Mouse (Mus musculus) gonadal fat pad, adult 2 months (tissue): Measurements from ENCODE around the gene Hnrnpl. TPM values are rescaled to one million over a fixed set of nuclear protein-coding genes. Genes with fewer than 3 reads are reported as not detected.
A peak's percentile ranks its signal among the peaks of the same experiment; 100 is the strongest.

ENCODE experiments used
- DNase-seq: peaks from one replicate; pipeline ENCODE4 v3.0.0-alpha.2; 2012; ENCODE audit warnings: low read depth
- polyA plus RNA-seq: library from polyadenylated mRNA; depleted of rRNA; stranded (reverse); fragments of >200 nt; gene quantifications from 2 replicates; pipeline ENCODE4 v1.2.3, GENCODE M21; 2012

Gene Hnrnpl
- polyA plus RNA-seq, 1 experiment = 302 TPM

DNA sequence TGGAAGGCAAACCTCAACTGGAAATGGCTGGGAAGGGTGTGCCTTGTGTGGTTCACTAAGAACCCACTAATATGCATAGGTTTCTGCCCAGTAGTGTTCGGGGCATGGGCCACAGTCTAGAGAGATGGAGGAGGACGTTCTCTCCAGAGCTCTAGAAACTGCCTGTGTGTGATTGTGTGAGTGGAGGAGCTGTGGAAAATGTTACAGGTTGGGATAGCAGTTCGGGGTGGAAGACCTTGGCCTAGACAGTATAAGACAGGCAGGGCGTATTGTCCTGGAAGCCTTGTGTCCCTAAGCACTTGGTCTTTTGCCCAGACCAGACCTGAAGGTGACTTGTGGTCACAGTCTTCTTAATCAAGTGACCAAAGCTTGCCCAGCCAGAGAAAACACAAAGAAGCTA is 4.1 kb downstream of the Hnrnpl start:
- no peak for DNase-seq

DNA sequence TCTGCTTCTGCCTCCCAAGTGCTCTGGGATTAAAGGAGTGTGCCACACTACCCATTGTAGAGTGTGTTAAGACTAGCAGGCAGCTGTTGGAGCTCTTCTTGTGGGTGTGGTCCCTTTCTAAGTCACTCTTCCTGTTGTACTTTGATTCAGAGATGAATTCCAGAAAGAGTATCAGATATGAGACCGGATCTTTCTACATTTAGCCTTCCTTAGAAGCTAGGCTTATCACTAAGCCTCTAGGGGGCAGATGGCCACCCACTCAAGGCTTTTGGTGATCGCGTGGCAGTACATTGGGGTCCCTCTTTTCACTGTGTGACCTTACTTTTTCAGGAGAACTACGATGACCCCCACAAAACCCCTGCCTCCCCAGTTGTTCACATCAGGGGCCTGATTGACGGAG is 4.6 kb downstream of the Hnrnpl start:
- no peak for DNase-seq

DNA sequence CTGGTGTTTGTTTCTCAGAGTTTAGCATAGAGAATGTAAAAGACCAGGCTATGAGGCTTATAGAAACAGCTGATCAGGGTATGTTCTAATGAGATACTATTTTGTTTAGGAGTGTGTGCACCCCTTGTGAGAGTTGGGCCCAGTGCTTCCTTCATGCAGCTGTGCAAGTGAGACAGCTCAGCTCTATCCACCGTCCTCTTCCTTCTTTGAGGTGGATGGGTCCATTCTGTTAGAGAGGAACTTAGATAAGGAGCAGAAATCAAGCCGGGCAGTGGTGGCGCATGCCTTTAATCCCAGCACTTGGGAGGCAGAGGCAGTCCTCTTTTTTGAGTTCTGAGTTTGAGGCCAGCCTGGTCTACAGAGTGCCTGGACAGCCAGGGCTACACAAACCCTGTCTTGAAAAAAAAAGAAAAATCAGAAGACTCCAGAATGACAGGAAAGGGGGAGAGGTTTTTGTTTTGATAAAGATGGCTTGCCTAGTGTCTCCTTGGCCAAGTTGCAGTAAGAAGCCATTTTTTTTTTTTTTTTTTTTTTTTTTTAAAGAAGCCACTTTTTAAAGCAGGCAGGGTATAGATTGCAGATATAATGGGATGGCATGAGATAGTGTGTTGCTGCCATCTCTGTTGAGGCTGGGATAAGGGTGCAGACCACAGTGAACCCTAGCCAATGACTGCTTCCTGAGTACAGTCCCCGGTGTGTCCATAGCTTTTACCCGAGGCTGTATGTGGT is 6.1 kb downstream of the Hnrnpl start:
- no peak for DNase-seq

DNA sequence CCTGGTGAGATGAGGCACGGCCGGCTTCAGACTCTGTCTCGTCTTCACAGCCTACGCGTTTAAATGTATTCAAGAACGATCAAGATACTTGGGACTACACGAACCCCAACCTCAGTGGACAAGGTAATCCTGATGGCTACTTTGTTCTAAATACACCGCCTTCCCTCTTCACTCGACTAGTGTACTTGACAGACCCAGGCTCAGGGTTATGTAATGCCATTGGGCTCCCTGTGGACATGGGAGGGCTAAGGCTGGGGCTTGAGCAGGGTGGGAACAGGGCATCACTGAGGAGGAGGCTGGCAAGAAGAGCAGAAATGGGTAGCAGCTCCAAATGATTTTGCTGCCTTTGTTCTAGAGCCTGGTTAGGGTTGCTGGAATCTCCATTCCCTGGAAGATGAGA is 6.9 kb downstream of the Hnrnpl start:
- DNase-seq = no peak

DNA sequence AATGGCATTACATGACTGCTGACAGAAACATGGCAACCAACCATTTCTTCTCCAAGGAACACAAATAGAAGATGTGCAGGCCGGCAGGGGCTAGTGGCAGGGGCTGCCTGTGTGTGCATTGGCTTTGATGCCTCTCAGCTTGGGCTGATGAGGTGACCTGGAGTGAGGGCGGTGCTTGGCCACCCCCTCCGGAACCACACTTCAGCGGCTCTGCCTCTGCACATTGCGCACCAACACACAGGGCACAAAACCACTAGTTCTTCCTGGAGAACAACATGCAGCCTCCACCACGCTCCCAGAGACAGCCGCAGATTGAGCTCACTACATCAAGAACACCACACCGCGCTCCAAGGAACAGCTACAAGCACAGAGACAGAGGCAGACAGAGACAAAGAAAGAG is 7.9 kb downstream of the Hnrnpl start:
- no peak for DNase-seq

DNA sequence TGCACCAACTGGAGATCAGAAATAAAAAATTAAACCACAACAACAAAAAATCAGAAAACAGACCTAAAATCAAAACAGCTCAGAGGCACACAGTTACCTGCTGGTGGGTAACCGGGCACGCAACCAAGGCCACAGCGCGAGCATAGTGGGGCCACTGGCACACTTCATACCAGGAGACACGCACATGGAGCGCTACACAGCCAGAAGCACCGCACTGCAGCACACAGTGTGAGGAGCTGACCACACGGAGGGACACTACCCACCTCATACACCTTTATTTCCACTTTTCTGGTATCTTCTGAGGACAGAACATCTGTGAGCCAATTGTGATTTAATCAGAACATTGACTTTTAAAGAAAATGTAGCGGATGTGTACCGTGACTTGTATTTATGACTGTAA is 8.6 kb downstream of the Hnrnpl start:
- DNase-seq = no peak

DNA sequence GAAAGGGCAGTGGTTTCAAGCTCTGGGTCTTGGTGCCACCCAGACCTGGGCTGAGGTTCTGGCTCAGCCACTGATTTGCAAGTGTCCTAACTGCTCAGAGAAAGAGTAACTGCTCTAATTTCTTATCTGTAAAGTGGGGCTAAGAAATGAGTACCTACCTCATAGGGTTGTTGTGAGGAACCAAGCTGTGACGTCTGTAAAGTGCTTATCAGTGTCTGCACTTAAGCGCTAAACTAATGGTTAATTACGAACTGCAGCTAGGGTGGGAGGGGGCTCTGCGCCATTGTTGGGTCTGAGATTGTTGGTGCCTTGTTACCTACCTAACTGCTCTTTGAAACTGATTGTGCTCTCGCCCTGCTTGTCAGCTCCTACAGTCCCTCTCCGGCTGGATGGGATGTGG is 9.2 kb downstream of the Hnrnpl start:
- DNase-seq = no peak

DNA sequence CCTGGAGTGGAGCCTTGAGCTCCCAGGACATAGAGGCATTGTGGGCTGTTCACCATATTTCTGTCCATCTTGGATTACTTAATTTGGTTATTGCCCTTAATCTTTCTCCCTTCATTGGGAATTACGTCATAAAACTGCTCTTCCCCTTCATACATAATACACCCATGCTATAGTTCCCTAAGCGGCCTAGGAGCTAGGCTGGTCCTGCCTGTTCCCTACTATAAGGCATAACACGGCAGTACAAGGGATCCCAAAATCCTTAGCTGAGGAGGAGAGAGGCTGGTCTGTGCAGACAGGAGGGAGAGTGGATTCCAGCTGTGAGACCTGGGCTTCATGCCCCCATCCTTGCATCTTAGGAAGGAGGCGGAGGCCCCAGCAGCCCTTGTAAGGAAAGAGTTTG is 9.6 kb downstream of the Hnrnpl start:
- no peak for DNase-seq

DNA sequence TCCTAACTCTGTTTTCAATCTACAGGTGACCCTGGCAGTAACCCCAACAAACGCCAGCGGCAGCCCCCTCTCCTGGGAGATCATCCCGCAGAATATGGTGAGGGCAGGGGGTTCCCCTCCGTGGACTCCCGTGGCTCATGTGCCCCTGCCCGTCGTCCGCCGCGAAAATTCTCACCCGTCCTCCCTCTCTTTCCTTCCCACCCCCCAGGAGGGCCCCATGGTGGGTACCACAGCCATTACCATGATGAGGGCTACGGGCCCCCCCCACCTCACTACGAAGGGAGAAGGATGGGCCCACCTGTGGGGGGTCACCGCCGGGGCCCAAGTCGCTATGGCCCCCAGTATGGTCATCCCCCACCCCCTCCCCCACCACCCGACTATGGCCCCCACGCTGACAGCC is 10.1 kb downstream of the Hnrnpl start:
- no peak for DNase-seq

DNA sequence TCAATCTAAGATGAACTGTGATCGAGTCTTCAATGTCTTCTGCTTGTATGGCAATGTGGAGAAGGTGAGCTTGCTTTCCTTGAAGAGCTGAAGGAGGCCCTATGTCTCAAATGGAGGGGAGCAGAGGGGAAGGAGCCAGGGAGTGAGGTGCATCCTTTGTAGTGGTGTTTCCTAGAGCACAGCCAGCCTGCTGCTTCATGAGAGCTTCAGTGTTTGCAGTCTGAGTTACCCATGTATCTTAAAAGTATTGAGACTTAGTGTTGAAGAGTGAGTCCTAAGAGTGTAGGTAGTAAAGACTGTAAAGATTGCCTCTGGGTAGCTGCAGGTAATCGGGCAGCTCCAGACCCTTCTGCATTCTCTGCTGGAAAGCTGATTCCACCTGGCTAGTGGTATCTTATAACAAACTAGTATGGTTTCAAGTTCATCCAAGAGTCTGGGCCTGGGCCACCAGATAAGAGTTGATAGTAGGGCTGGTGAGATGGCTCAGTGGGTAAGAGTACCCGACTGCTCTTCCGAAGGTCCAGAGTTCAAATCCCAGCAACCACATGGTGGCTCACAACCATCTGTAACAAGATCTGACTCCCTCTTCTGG is 10.6 kb downstream of the Hnrnpl start:
- DNase-seq = no peak

DNA sequence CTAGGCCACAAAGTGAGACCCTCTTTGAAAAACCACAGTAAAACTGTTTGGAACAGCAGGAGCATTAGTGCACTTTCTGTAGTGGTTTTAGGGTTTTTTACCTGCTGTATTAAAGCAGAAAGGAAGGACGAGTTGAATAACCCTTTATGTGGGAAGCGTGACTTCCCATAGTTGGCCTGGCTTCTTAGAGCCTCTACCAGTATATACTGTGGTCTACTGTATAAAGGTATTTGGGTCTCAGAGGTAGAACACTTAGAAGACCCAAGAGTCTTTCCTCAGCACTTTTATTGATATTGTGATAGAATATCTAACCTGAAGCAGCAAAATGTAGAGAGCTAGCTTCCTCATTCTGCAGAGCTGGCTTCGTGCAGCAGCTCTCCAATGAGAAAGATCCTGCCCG is 11.2 kb downstream of the Hnrnpl start:
- no peak for DNase-seq

DNA sequence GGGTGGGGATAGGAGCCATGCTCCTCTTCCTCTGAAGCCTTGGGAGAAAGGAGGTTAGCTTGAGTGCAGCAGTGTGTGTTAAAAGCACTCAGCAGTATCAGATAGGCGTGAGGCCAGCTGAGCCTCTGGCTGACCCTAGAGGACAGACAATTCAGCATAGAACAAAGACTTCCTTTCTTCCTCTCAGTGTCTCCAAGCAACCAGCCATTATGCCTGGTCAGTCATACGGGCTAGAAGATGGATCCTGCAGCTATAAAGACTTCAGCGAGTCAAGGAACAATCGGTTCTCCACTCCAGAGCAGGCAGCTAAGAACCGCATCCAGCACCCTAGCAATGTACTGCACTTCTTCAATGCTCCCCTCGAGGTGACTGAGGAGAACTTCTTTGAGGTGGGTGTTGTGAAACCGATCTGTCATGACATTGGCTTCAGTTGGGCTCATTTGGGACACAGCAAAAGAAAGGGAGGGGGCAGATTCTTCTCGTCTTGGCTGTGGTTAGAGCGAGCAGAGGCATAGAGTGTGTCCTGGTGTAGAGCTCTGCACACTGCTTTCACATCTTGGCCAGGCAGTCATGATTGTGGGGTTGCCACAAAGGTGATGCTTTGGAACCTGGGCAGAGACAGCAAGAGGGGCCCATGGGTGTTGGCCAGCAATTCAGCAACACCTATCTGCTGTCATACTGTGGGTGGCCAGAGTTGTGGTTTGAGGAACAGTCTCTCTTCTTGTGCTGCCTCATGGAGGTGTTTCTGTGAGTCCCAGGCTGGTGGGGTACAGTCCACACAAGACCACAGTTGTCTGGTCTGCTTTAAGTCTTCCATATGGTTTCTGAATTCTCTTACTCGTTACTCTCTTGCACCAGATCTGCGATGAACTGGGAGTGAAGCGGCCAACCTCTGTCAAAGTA is 12.3 kb downstream of the Hnrnpl start:
- no peak for DNase-seq

DNA sequence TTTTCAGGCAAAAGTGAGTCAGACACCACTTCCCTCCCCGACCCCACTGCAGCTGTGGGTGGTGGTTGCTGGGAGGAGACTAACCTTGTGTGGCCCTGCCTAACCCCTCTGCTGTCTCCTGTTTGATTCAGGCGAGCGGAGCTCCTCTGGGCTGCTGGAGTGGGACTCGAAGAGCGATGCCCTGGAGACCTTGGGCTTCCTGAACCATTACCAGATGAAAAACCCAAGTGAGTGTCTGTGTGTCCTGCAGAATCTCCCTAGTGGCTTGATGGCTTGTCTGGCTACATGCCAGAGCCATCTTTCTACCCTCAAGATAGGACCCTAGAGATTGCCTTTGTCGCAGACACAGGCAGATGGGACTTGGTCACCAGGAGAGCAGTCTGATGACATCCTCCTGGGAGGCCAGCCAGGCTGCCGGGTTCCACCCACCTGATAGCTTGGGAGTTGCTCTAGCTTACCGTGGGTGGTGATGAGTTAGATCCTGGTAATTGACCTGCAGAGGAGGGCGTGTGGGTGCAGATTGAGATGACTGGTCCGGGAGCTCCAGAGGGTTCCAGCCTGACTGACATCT is 13.0 kb downstream of the Hnrnpl start:
- no peak for DNase-seq

DNA sequence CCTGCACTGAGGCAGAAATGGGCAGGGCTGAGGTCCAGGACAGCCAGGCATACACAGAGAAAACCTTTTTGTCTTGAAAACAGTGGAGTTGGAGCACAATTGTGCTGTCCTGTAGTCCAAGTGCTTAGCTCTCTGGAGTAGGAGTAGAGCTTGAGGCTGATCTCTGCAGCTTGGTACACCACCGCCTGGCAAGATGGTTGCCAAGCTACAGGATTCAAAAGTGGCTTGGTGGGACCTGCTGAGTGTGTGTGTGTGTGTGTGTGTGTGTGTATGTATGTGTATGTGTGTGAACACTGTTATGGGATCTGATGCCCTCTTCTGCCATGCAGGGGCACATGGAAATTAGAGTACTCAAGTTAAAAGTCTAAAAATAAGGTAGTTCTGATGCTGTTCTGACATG is 14.2 kb downstream of the Hnrnpl start:
- DNase-seq = no peak

DNA sequence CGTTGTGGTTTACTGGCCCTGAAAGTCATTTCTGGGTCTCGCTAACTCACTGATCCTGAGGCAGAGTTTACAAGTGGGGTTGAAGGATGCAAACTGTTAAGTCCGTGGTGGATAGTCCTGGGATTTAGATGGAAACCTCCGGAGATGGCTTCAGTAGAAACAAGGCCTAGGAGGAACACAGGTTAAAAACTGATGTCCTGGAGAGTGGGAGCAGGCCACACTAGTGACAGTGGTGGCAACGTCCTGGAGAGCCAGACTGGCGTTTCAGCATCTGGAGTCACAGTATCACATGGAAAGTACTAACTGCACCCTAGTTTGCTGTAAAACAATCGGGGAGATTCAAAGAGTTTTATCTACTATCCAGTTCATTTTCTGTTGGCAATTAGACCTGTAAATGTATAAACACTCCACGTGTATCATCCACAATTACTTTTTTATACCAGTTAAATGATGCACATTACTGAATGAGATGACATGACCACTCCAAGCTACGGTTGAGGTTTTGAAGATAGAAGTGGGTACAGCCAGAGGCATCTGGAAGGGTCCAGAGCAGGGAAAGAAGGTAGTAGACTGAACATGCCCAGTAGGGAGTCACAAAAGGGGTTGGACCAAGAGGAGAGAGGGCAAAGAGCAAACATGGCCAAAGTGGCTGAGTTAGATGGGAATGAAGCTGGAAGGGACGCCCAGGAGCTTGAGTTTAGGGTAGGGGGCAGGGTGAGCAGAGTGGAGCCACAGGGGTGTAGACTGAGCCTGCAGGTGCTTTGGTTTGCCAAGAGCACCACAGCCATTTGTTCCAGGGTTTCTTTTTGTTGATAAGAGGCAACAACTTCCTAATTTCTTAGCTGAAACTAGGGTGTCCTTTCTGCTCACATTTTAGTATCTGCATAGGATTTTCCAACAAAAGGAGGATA is 14.9 kb downstream of the Hnrnpl start:
- no peak for DNase-seq

DNA sequence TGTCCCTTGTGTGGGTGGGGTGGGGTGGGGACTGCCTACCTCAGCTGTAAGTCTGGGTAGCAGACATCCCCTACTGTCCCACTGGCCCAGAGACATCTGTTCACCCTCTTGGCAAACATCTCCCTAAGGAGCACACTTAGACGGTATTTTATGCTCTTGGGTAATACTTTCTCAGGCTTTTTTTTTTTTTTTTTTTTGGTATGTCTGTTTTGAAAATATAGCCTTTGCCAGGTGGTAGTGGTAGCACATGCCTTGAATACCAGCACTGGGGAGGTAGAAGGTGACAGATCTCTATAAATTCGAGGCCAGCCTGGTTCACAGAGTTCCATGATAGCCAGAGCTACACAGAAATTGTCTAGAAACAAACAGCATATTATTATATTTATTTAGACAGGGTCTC is 15.6 kb downstream of the Hnrnpl start:
- DNase-seq = no peak

DNA sequence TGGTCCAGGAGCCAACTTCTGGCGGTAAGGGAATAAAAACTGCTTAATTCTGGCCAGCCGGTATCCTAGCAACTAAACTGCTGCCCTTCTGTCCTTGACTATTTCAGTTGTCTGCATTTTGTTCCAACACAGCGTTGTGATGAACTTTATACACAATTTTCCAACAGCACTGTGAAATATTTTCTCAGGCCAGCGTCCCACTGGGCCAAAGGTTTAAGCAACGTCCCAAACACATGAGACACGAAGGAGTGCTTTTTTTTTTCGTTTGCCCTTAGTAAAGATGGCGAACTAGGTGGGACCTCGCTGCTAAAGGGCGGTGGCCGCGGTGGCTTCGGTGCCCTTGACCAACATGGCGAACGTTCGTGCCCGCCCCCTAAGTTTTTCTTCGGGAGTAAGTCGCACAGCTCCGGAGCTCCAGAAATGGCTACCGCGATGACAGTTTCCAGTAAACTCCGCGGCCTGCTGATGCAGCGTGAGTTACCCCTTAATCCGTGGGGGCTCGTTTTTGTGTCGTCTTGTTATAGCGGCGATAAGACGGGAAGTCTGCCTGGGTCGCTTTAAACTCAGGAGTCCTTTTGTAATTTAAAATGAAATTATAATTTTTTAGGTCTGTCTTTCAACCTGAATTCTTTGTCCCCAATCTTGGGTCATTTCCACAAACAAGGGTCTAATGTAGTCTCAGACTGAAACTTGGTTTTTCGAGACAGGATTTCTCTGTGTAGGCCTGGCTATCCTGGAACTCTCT is 16.8 kb downstream of the Hnrnpl start, which contains the start of gene Ech1:
Gene Ech1, plus strand, starts transcription at position 277 of the 745 bp plus-strand sequence.
- peak; percentile 100 for DNase-seq

DNA sequence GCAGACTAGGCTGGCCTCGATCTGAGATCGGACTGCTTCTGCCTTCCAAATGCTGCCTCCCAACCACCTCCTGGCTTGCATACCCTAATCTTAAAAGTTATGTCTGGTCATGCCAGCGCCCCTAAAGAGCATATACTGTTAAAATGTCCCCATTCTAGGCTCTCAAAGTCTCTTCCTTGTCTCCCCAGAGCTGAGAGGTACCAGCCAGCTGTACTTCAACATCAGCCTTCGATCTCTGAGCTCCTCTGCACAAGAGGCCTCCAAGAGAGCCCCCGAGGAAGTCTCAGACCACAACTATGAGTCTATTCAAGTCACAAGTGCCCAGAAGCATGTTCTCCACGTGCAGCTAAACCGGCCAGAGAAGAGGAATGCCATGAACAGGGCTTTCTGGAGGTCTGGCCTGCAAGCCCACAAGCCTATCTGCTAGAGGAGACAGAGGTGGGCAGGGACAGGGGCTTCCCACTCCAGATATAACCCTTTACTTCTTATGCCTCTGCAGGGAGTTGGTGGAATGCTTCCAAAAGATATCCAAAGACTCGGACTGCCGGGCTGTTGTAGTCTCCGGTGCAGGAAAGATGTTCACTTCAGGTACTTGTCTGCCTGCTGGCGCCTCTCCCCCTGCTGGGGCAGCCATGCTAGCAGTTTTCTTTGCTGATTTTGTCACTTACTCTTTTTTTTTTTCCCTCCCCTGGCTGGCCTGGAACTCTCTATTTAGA is 17.5 kb downstream of the Hnrnpl start:
- DNase-seq = no peak

DNA sequence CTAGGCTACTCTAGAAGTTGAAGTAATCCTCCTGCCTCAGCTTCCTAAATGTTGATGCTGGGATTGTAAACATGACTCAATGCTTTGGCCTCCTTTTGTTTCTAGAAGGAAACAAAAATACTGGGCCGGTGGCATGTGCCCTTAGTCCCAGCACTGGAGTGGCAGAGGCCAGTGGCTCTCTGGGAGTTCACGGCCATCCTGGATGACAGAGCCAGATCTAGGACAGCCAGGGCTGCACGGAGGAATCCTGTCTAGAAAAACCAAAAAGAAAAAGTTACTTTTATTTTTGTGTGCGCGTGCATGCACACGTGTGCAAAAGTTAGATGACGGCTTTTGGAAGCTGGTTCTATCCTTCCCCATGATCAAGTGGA is 18.0 kb downstream of the Hnrnpl start:
- DNase-seq = no peak

DNA sequence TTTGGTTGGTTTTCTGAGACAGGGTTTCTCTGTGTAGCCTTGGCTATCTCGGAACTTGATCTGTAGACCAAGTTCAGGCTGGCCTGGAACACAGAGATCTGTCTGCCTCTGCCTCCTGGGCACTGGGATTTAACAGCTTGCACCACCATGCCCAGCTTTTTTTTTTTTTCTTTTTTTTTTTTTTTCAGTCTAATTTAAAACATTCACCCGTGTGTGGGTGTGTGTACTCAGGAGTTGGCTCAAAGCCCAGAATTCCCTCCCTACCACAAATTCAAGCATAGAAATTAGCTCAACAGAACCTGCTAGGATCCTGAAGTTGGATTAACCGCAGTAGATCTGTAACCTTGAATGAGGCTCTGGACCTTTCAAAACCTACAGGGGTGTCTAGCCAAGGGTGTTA is 19.0 kb downstream of the Hnrnpl start:
- no peak for DNase-seq
